Mouse (Mus musculus): Measurements from ENCODE around the gene Timp3. TPM values are rescaled to one million over a fixed set of nuclear protein-coding genes. Genes with fewer than 3 reads are reported as not detected.

Timp3 gene
- total and polyA plus RNA-seq, 3 experiments, result not detected

GRCm38 (mm10) chr10:86397577-86398346 is 97.6 kb downstream of the Timp3 start:
- DNase-seq (ENCODE audit: low read depth, low spot score), result no peak

GRCm38 (mm10) chr10:86398347-86398720 is 98.2 kb downstream of the Timp3 start:
- H3K36me3 ChIP-seq (ENCODE audit: control insufficient read depth in 1 of 2, insufficient read depth in 2 of 2, low read length in 2 of 2), result no peaks in the 10 kb centered on the region
- no peaks in the 10 kb centered on the region for H3K9me3 ChIP-seq (replicated peaks; ENCODE audit: insufficient read depth, low read length)
- H3K27ac ChIP-seq (ENCODE audit: control insufficient read depth, low read depth, low read length), result no peak overlapping the region
- H3K27me3 ChIP-seq (ENCODE audit: control insufficient read depth in 1 of 2, insufficient read depth in 2 of 2, low read length in 2 of 2), result no peaks in the 10 kb centered on the region
- H3K9ac ChIP-seq (ENCODE audit: control insufficient read depth, low read depth, low read length, poor library complexity, severe bottlenecking), result no peak overlapping the region
- DNase-seq (ENCODE audit: low read depth, low spot score), result no peak
- TF ChIP-seq NRF1 (IDR thresholded peaks at IDR 0.05; ENCODE audit: insufficient read depth, low read depth, low read length, poor library complexity, severe bottlenecking), result no peak
- no peak for TF ChIP-seq MAFK (IDR thresholded peaks at IDR 0.05; ENCODE audit: borderline replicate concordance, low read depth, low read length)
- TF ChIP-seq USF2 (IDR thresholded peaks at IDR 0.05; ENCODE audit: borderline replicate concordance in 1 of 2, insufficient read depth in 1 of 2, low read depth in 1 of 2, low read length in 2 of 2), result no peak
- TF ChIP-seq ELF1 (IDR thresholded peaks at IDR 0.05; ENCODE audit: low read depth, low read length), result no peak
- TF ChIP-seq GATA1 (IDR thresholded peaks at IDR 0.05; ENCODE audit: low read depth, low read length), result no peak
- TF ChIP-seq RAD21 (IDR thresholded peaks at IDR 0.05; ENCODE audit: low read depth, low read length), result no peak
- TF ChIP-seq CHD1 (IDR thresholded peaks at IDR 0.05; ENCODE audit: low read depth, low read length), result no peak
- TF ChIP-seq SMC3 (IDR thresholded peaks at IDR 0.05; ENCODE audit: low read depth, low read length), result no peak
- no peak for TF ChIP-seq GABPA (IDR thresholded peaks at IDR 0.05; ENCODE audit: low read depth, low read length)
- no peak for TF ChIP-seq ETS1 (IDR thresholded peaks at IDR 0.05; ENCODE audit: low read depth, low read length)
- no peak for TF ChIP-seq KAT2A (conservative IDR thresholded peaks at IDR 0.05; ENCODE audit: low read depth, low read length)
- no peak for TF ChIP-seq ZNF384 (IDR thresholded peaks at IDR 0.05; ENCODE audit: low read depth, low read length)
- H3K4me3 ChIP-seq (ENCODE audit: control insufficient read depth in 1 of 2, insufficient read depth in 1 of 2, low read depth in 2 of 2, low read length in 2 of 2), result no peak overlapping the region
- H3K79me2 ChIP-seq (ENCODE audit: control insufficient read depth, insufficient read depth, low read length, poor library complexity), result no peaks in the 10 kb centered on the region
- H3K4me1 ChIP-seq (ENCODE audit: control insufficient read depth in 1 of 2, insufficient read depth in 2 of 2, low read length in 2 of 2), result no peaks in the 10 kb centered on the region

More at GRCm38 (mm10) chr10:86397577-86398346, 97.6 kb downstream of the Timp3 start:
- Histone ChIP-seq H3K27me3 (ENCODE audit: control insufficient read depth in 1 of 2, insufficient read depth in 2 of 2, low read length in 2 of 2) (no peaks in the 10 kb centered on the region), H3K36me3 (ENCODE audit: control insufficient read depth in 1 of 2, insufficient read depth in 2 of 2, low read length in 2 of 2) (no peaks in the 10 kb centered on the region), H3K9me3 (replicated peaks; ENCODE audit: insufficient read depth, low read length) (no peaks in the 10 kb centered on the region), H3K27ac (ENCODE audit: control insufficient read depth, low read depth, low read length) (no peak overlapping the region), H3K79me2 (ENCODE audit: control insufficient read depth, insufficient read depth, low read length, poor library complexity) (no peaks in the 10 kb centered on the region), H3K9ac (ENCODE audit: control insufficient read depth, low read depth, low read length, poor library complexity, severe bottlenecking) (no peak overlapping the region), H3K4me3 (ENCODE audit: control insufficient read depth in 1 of 2, insufficient read depth in 1 of 2, low read depth in 2 of 2, low read length in 2 of 2) (no peak overlapping the region), H3K4me1 (ENCODE audit: control insufficient read depth in 1 of 2, insufficient read depth in 2 of 2, low read length in 2 of 2) (no peaks in the 10 kb centered on the region)
- no peak for TF ChIP-seq RAD21 (IDR thresholded peaks at IDR 0.05; ENCODE audit: low read depth, low read length)
- TF ChIP-seq CHD2 (IDR thresholded peaks at IDR 0.05; ENCODE audit: low read length), result no peak
- no peak for TF ChIP-seq MYC (IDR thresholded peaks at IDR 0.05; ENCODE audit: low read depth, low read length)
- TF ChIP-seq RCOR1 (IDR thresholded peaks at IDR 0.05; ENCODE audit: low read depth, low read length), result no peak
- TF ChIP-seq NELFE (IDR thresholded peaks at IDR 0.05; ENCODE audit: low read depth, low read length), result no peak
- TF ChIP-seq POLR2A (IDR thresholded peaks at IDR 0.05; ENCODE audit: control insufficient read depth in 1 of 2, insufficient read depth in 1 of 2, low read depth in 1 of 2, low read length in 2 of 2, poor library complexity in 1 of 2), result no peak
- no peak for TF ChIP-seq POLR2AphosphoS2 (IDR thresholded peaks at IDR 0.05; ENCODE audit: low read length)
- TF ChIP-seq SMC3 (IDR thresholded peaks at IDR 0.05; ENCODE audit: low read depth, low read length), result no peak
- no peak for TF ChIP-seq MYB (IDR thresholded peaks at IDR 0.05; ENCODE audit: low read depth, low read length)
- TF ChIP-seq NRF1 (IDR thresholded peaks at IDR 0.05; ENCODE audit: insufficient read depth, low read depth, low read length, poor library complexity, severe bottlenecking), result no peak
- no peak for TF ChIP-seq ZKSCAN1 (IDR thresholded peaks at IDR 0.05; ENCODE audit: low read depth, low read length)
- TF ChIP-seq MAX (IDR thresholded peaks at IDR 0.05; ENCODE audit: low read length), result no peak
- TF ChIP-seq TAL1 (IDR thresholded peaks at IDR 0.05; ENCODE audit: low read length), result no peak

All from MEL (cell line).